9 mouse cellular contexts compared by ENCODE assay signal in genomic region chr11:74371393-74372100, GRCm38 (mm10). TPM values are rescaled to one million over a fixed set of nuclear protein-coding genes. Genes with fewer than 3 reads are reported as not detected.
DNase-seq lines count a peak whose midpoint lies in the region; ATAC-seq and TF ChIP-seq lines count a peak whose summit lies in the region.
"Had no signal": no experiment of that assay in that cellular context is flagged by ENCODE, and none has a peak within 500 bp of the region (broad histone marks: within the 10 kb centered on the region; RNA-seq: fewer than 3 reads in every experiment).

No protein-coding gene starts in this region.

- H3K27me3 ChIP-seq in embryonic facial prominence, embryonic 13.5 days, result peaks cover 17% of the 10 kb centered on the region

- H3K4me1 ChIP-seq in bone marrow, adult 2 months (ENCODE audit: control insufficient read depth, insufficient read depth, low read length), result no peaks in the 10 kb centered on the region
- H3K4me1 ChIP-seq in embryonic facial prominence, embryonic 13.5 days, result no peaks in the 10 kb centered on the region

- H3K9me3 ChIP-seq in embryonic facial prominence, embryonic 13.5 days, result no peaks in the 10 kb centered on the region

- peak; percentile 78 for DNase-seq in ES-CJ7 (ENCODE audit: low read depth, low spot score)
- peak; percentile 55 for DNase-seq in layer of hippocampus, adult 9-10 months (ENCODE audit: low spot score)
- DNase-seq in right cerebral cortex, adult 18-20 months, result peak; percentile 74
- peak; percentile 65 to 73 for DNase-seq in urinary bladder, postnatal 36 days (ENCODE audit: low spot score in 2 of 2)

- no peak for ATAC-seq in embryonic facial prominence, embryonic 13.5 days (ENCODE audit: insufficient number of reproducible peaks, insufficient read depth, low FRiP score, low TSS enrichment, low read depth)
- ATAC-seq in hematopoietic stem cell, adult 5-6 weeks (replicated peaks in 1 of 2; ENCODE audit: insufficient read depth in 1 of 2, low FRiP score in 2 of 2, low TSS enrichment in 1 of 2, low read depth in 1 of 2, poor library complexity in 2 of 2, severe bottlenecking in 2 of 2), result peak; percentile 46 to 53; a peak in 2 of 4 replicates
- peak; percentile 81 for ATAC-seq in megakaryocyte progenitor cell, adult 5-6 weeks (replicated peaks; ENCODE audit: poor library complexity)

- H3K36me3 ChIP-seq in embryonic facial prominence, embryonic 13.5 days, result no peaks in the 10 kb centered on the region

- peak overlapping the region; percentile 33; the same call in 1 of the 2 replicates for H3K4me2 ChIP-seq in embryonic facial prominence, embryonic 13.5 days

- no peak overlapping the region for H3K27ac ChIP-seq in bone marrow, adult 2 months (ENCODE audit: control insufficient read depth, insufficient read depth, low read depth, low read length, poor library complexity)
- no peak overlapping the region for H3K27ac ChIP-seq in embryonic facial prominence, embryonic 13.5 days

- TF ChIP-seq CTCF in bone marrow, adult 2 months (IDR thresholded peaks at IDR 0.05; ENCODE audit: control insufficient read depth, insufficient read depth, low read length), result peak; percentile 72

- WGBS in bone marrow, adult 2 months, result 15% methylated on average over 22 of the region's 22 CpGs
- WGBS in embryonic facial prominence, embryonic 13.5 days, result 11% methylated on average over 22 of the region's 22 CpGs

- H3K4me3 ChIP-seq in bone marrow, adult 2 months (replicated peaks; ENCODE audit: control insufficient read depth, low read depth, low read length), result no peak overlapping the region
- H3K4me3 ChIP-seq in embryonic facial prominence, embryonic 13.5 days, result no peak overlapping the region

- H3K9ac ChIP-seq in embryonic facial prominence, embryonic 13.5 days, result no peak overlapping the region

- TF ChIP-seq POLR2A in bone marrow, adult 2 months (IDR thresholded peaks at IDR 0.05; ENCODE audit: borderline replicate concordance, control insufficient read depth, low read depth, low read length), result no peak

RNA-seq across cellular contexts. Expression of gene Olfr412, which starts 9.7 kb away (rescaled TPM):
- not detected in 2 replicates for polyA plus RNA-seq in bone marrow, adult 2 months (2011; ENCODE audit: insufficient read depth, insufficient read length, low replicate concordance, missing spikeins)
- polyA plus RNA-seq in embryonic facial prominence, embryonic 13.5 days (2015; fragmentation: Nextera tagmentation; extraction: Ambion mirVana), result not detected in 2 replicates
- total RNA-seq in hematopoietic stem cell, adult 5-6 weeks (2017), result not detected in 2 replicates
- total RNA-seq in megakaryocyte progenitor cell, adult 5-6 weeks (2015), result not detected in 2 replicates
- not detected in 2 replicates for total RNA-seq in megakaryocyte progenitor cell, adult 5-6 weeks (2017)
- total RNA-seq: left cerebral cortex, adult 8-10 months had no signal

RNA-seq across cellular contexts. Expression of gene Olfr411, which starts 19.1 kb away (rescaled TPM):
- not detected in 2 replicates for polyA plus RNA-seq in bone marrow, adult 2 months (2011; ENCODE audit: insufficient read depth, insufficient read length, low replicate concordance, missing spikeins)
- polyA plus RNA-seq in embryonic facial prominence, embryonic 13.5 days (2015; fragmentation: Nextera tagmentation; extraction: Ambion mirVana), result not detected in 2 replicates
- not detected in 2 replicates for total RNA-seq in hematopoietic stem cell, adult 5-6 weeks (2017)
- not detected in 2 replicates for total RNA-seq in megakaryocyte progenitor cell, adult 5-6 weeks (2015)
- total RNA-seq in megakaryocyte progenitor cell, adult 5-6 weeks (2017), result not detected in 2 replicates
- total RNA-seq: left cerebral cortex, adult 8-10 months had no signal

RNA-seq across cellular contexts. Expression of gene Olfr410, which starts 33.7 kb away (rescaled TPM):
- polyA plus RNA-seq in bone marrow, adult 2 months (2011; ENCODE audit: insufficient read depth, insufficient read length, low replicate concordance, missing spikeins), result not detected in 2 replicates
- not detected in 2 replicates for polyA plus RNA-seq in embryonic facial prominence, embryonic 13.5 days (2015; fragmentation: Nextera tagmentation; extraction: Ambion mirVana)
- total RNA-seq in hematopoietic stem cell, adult 5-6 weeks (2017), result not detected in 2 replicates
- total RNA-seq in megakaryocyte progenitor cell, adult 5-6 weeks (2015), result not detected in 2 replicates
- not detected in 2 replicates for total RNA-seq in megakaryocyte progenitor cell, adult 5-6 weeks (2017)
- total RNA-seq: left cerebral cortex, adult 8-10 months had no signal
